Mouse (Mus musculus): ENCODE data around the gene B230307C23Rik. TPM values are rescaled to one million over a fixed set of nuclear protein-coding genes. Genes with fewer than 3 reads are reported as not detected.
"Not testable (repeated sequence)": the region's sequence is repeated elsewhere in the genome, so short reads cannot be mapped to it uniquely, and the experiment has no call there.

B230307C23Rik gene
- polyA plus RNA-seq, 1 experiment from 2014 or later = 14.8 TPM

DNA sequence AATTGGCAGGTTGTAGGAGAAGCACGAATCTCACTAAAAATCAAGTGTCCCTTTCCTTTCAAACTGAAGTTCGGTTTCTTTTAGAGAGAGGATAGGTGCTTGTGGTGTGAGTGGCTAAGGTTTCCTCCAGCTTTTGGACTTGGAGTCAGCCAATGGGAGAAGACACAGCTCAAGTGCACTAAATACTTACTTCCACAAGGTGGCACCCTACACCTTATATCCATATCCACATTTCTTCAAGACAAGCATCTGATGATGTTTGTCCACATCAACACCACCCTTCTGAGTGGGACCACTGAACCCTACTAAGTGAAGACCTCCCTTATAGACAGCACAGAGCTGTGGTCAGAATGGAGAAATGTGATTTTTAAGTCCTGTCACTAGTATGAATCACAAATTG is 44.6 kb downstream of the B230307C23Rik start:
- no peaks in the 10 kb centered on the region for H3K36me3 ChIP-seq (ENCODE audit: control insufficient read depth, insufficient read depth, low read length)
- H3K9ac ChIP-seq (ENCODE audit: low read depth, low read length) = no peak overlapping the region
- H3K9me3 ChIP-seq (replicated peaks; ENCODE audit: control insufficient read depth, low read length) = 0 out of 2 replicates have a peak, but pooled peaks cover 4% of the 10 kb centered on the region
- WGBS (ENCODE audit: insufficient replicate concordance) = 70% methylated on average over 2 of the region's 2 CpGs
- H3K27me3 ChIP-seq (ENCODE audit: control insufficient read depth, insufficient read depth, low read length) = no peaks in the 10 kb centered on the region
- ATAC-seq (replicated peaks; ENCODE audit: insufficient number of reproducible peaks, low FRiP score, low TSS enrichment) = no peak
- no peak overlapping the region for H3K4me3 ChIP-seq (ENCODE audit: low read depth, low read length)
- H3K27ac ChIP-seq (ENCODE audit: low read depth, low read length) = no peak overlapping the region
- no peaks in the 10 kb centered on the region for H3K4me1 ChIP-seq (ENCODE audit: control insufficient read depth, insufficient read depth, low read length)
- H3K4me2 ChIP-seq = no peak overlapping the region

- not testable (repeated sequence) for H3K4me1 ChIP-seq (ENCODE audit: control insufficient read depth, insufficient read depth, low read length); H3K27ac ChIP-seq (ENCODE audit: low read depth, low read length); H3K9ac ChIP-seq (ENCODE audit: low read depth, low read length); ATAC-seq (replicated peaks; ENCODE audit: insufficient number of reproducible peaks, low FRiP score, low TSS enrichment); H3K36me3 ChIP-seq (ENCODE audit: control insufficient read depth, insufficient read depth, low read length); H3K4me2 ChIP-seq; H3K4me3 ChIP-seq (ENCODE audit: low read depth, low read length); H3K27me3 ChIP-seq (ENCODE audit: control insufficient read depth, insufficient read depth, low read length); H3K9me3 ChIP-seq (replicated peaks; ENCODE audit: control insufficient read depth, low read length)
- 84% methylated on average over 3 of the region's 3 CpGs for WGBS (ENCODE audit: insufficient replicate concordance)
Observed at GRCm38 (mm10) chr16:98079382-98079781, 82.3 kb downstream of the B230307C23Rik start.

- not testable (repeated sequence) for H3K27ac ChIP-seq (ENCODE audit: low read depth, low read length); ATAC-seq (replicated peaks; ENCODE audit: insufficient number of reproducible peaks, low FRiP score, low TSS enrichment); H3K27me3 ChIP-seq (ENCODE audit: control insufficient read depth, insufficient read depth, low read length); H3K36me3 ChIP-seq (ENCODE audit: control insufficient read depth, insufficient read depth, low read length); H3K4me1 ChIP-seq (ENCODE audit: control insufficient read depth, insufficient read depth, low read length); H3K9me3 ChIP-seq (replicated peaks; ENCODE audit: control insufficient read depth, low read length)
- WGBS (ENCODE audit: insufficient replicate concordance) = 74% methylated on average over 1 of the region's 1 CpGs
- Histone ChIP-seq H3K9ac (ENCODE audit: low read depth, low read length) (peak overlapping the region; percentile 74), H3K4me3 (ENCODE audit: low read depth, low read length) (peak overlapping the region; percentile 75), H3K4me2 (peak overlapping the region; percentile 68)
Observed at GRCm38 (mm10) chr16:98081140-98081539, 84.0 kb downstream of the B230307C23Rik start.

Other genes with a start within 250 kb of the B230307C23Rik start
- gene Ripk4, start 233.5 kb upstream of the B230307C23Rik start, polyA plus RNA-seq (2014; fragmentation: Nextera tagmentation; extraction: Ambion mirVana) = 1.7 and 2.0 TPM in 2 replicates
- gene Prdm15, start 145.5 kb upstream of the B230307C23Rik start, polyA plus RNA-seq (2014; fragmentation: Nextera tagmentation; extraction: Ambion mirVana) = 6.2 and 7.9 TPM in 2 replicates
- gene C2cd2, start 34.7 kb upstream of the B230307C23Rik start, polyA plus RNA-seq (2014; fragmentation: Nextera tagmentation; extraction: Ambion mirVana) = 14.6 and 16.2 TPM in 2 replicates
- gene Zbtb21, start 34.7 kb upstream of the B230307C23Rik start, polyA plus RNA-seq (2014; fragmentation: Nextera tagmentation; extraction: Ambion mirVana) = 10.4 and 11.2 TPM in 2 replicates
- gene A630089N07Rik, start 85.1 kb downstream of the B230307C23Rik start, polyA plus RNA-seq (2014; fragmentation: Nextera tagmentation; extraction: Ambion mirVana) = 15.3 and 16.7 TPM in 2 replicates